In the genomic region with DNA sequence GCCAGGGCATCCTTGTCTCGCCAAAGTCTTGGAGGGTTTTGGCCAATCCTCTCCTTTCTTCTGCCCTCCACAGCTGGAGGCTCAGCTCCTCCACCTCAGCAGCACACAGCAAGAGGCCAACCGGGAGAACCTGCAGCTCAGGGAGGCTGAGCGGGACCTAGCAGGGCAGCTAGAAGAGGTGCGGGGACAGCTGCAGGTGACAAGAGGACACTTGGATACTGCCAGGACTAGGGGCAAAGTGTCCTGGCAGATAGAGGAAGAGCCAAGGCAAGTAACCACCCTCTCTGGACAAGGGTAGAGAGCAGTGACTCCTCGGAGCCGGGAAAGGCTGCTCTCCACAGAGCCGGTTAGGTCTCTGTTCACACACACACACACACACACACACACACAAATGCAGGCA, we compare ENCODE assay signal across 28 mouse cellular contexts. TPM values are rescaled to one million over a fixed set of nuclear protein-coding genes. Genes with fewer than 3 reads are reported as not detected.
"Had no signal": no experiment of that assay in that cellular context is flagged by ENCODE, and none has a peak within 500 bp of the region (broad histone marks: within the 10 kb centered on the region; RNA-seq: fewer than 3 reads in every experiment).

No protein-coding gene starts in this region.

- H3K27ac ChIP-seq: heart, adult 2 months; heart, embryonic 13.5 days; heart, embryonic 15.5 days; hindbrain, embryonic 10.5 days; hindbrain, embryonic 12.5 days; hindbrain, embryonic 14.5 days; intestine, embryonic 15.5 days; limb, embryonic 13.5 days; limb, embryonic 15.5 days; liver, embryonic 13.5 days had no signal

- H3K4me3 ChIP-seq: heart, adult 2 months; heart, embryonic 13.5 days; heart, embryonic 15.5 days; hindbrain, embryonic 10.5 days; hindbrain, embryonic 12.5 days; intestine, embryonic 15.5 days; limb, embryonic 13.5 days; limb, embryonic 15.5 days; liver, embryonic 13.5 days had no signal

- H3K36me3 ChIP-seq: heart, embryonic 13.5 days; heart, embryonic 15.5 days; hindbrain, embryonic 10.5 days; hindbrain, embryonic 12.5 days; intestine, embryonic 15.5 days; limb, embryonic 13.5 days; limb, embryonic 15.5 days; liver, embryonic 13.5 days had no signal

- H3K9me3 ChIP-seq: heart, embryonic 13.5 days; heart, embryonic 15.5 days; hindbrain, embryonic 10.5 days; hindbrain, embryonic 12.5 days; intestine, embryonic 15.5 days; limb, embryonic 13.5 days; limb, embryonic 15.5 days; liver, embryonic 13.5 days had no signal

- DNase-seq: gastrocnemius, postnatal 25 days; heart, adult 2 months; heart, postnatal 14 days; heart, postnatal 36 days; kidney, adult 18-20 months; kidney, adult 8-10 months; kidney, postnatal 10 days; kidney, postnatal 36 days; layer of hippocampus, adult 9-11 months; layer of hippocampus, postnatal 36 days; left cerebral cortex, postnatal 4 days; liver, embryonic 13.5 days had no signal

- H3K9ac ChIP-seq: heart, embryonic 13.5 days; heart, embryonic 15.5 days; hindbrain, embryonic 12.5 days; hindbrain, embryonic 14.5 days; intestine, embryonic 15.5 days; limb, embryonic 13.5 days; limb, embryonic 15.5 days; liver, embryonic 13.5 days had no signal

- ATAC-seq: hindbrain, embryonic 16.5 days; inflammation-experienced regulatory T-cells, adult 6 months; intestine, embryonic 15.5 days; intestine, postnatal 0 days had no signal

- H3K27me3 ChIP-seq: heart, embryonic 13.5 days; heart, embryonic 15.5 days; hindbrain, embryonic 12.5 days; intestine, embryonic 15.5 days; limb, embryonic 13.5 days; limb, embryonic 15.5 days; liver, embryonic 13.5 days had no signal

- H3K4me2 ChIP-seq: heart, embryonic 11.5 days; heart, embryonic 13.5 days; heart, embryonic 15.5 days; hindbrain, embryonic 12.5 days; hindbrain, embryonic 14.5 days; intestine, embryonic 15.5 days; limb, embryonic 13.5 days; limb, embryonic 15.5 days; liver, embryonic 11.5 days; liver, embryonic 13.5 days had no signal

- H3K4me1 ChIP-seq: heart, embryonic 13.5 days; hindbrain, embryonic 12.5 days had no signal

RNA-seq across cellular contexts. Expression of gene Rab44, which starts 24.0 kb away (rescaled TPM):
- total RNA-seq: layer of hippocampus, adult 18-20 months; layer of hippocampus, postnatal 36 days; left cerebral cortex, adult 18-20 months had no signal
- polyA plus RNA-seq: heart, embryonic 11.5 days; hindbrain, embryonic 10.5 days; hindbrain, embryonic 14.5 days; inflammation-experienced regulatory T-cells, adult 6 months; limb, embryonic 11.5 days had no signal
